Mouse (Mus musculus) erythroid progenitor cell, adult 5-6 weeks (primary cell): ENCODE results near the gene Snapc2. TPM values are rescaled to one million over a fixed set of nuclear protein-coding genes. Genes with fewer than 3 reads are reported as not detected.
"Not testable (repeated sequence)": the region's sequence is repeated elsewhere in the genome, so short reads cannot be mapped to it uniquely, and the experiment has no call there.

Source experiments
- ATAC-seq: replicated peaks from 2 replicates; pipeline ENCODE4 v1.8.0; 2016; ENCODE audit warnings: moderate number of reproducible peaks, mild to moderate bottlenecking, moderate TSS enrichment, inconsistent platforms; ENCODE audit not compliant: poor library complexity, low FRiP score, severe bottlenecking
- total RNA-seq, 2 experiments: library from RNA; stranded (forward) in 1 of 2; stranded (reverse) in 1 of 2; fragments of 150-400 nt in 1 of 2; fragments of 186-747, 209-891 nt in 1 of 2; gene quantifications; 2 replicates each; pipeline versions ENCODE4 v1.2.3 to v1.2.4; 2015 to 2017; ENCODE audit warnings: low replicate concordance in 2 of 2

Snapc2 gene
- total RNA-seq, 2 experiments from 2014 or later, result 3.2 to 4.2 TPM

GRCm38 (mm10) chr8:4230612-4231351, 22.1 kb upstream of the Snapc2 start:
- ATAC-seq, result no peak

GRCm38 (mm10) chr8:4237814-4238433, 15.0 kb upstream of the Snapc2 start:
- peak; percentile 2 for ATAC-seq

GRCm38 (mm10) chr8:4238434-4239192, 14.3 kb upstream of the Snapc2 start, which contains the start of the genes Map2k7 and Gm49320:
Map2k7 (plus strand) TSS chr8:4238740.
Gm49320 (plus strand) TSS chr8:4238865.
- peak; percentile 82 for ATAC-seq

GRCm38 (mm10) chr8:4239193-4239890, 13.5 kb upstream of the Snapc2 start:
- peak; percentile 7 for ATAC-seq

GRCm38 (mm10) chr8:4245061-4245460, 7.8 kb upstream of the Snapc2 start:
- no peak for ATAC-seq

GRCm38 (mm10) chr8:4245737-4246136, 7.1 kb upstream of the Snapc2 start:
- no peak for ATAC-seq

- no peak for ATAC-seq
Observed at GRCm38 (mm10) chr8:4247241-4247640, 5.6 kb upstream of the Snapc2 start.

GRCm38 (mm10) chr8:4247951-4248540, 4.8 kb upstream of the Snapc2 start, which contains the start of gene Tgfbr3l:
Tgfbr3l (plus strand) TSS chr8:4248214.
- ATAC-seq, result no peak

GRCm38 (mm10) chr8:4249213-4249612, 3.7 kb upstream of the Snapc2 start:
- ATAC-seq, result no peak

GRCm38 (mm10) chr8:4250306-4250970, 2.4 kb upstream of the Snapc2 start:
- ATAC-seq, result peak; percentile 52

GRCm38 (mm10) chr8:4252116-4252760, 642 bp upstream of the Snapc2 start:
- no peak for ATAC-seq

GRCm38 (mm10) chr8:4254001-4254400, 1.1 kb downstream of the Snapc2 start:
- no peak for ATAC-seq

GRCm38 (mm10) chr8:4255471-4255870, 2.6 kb downstream of the Snapc2 start:
- not testable (repeated sequence) for ATAC-seq

- no peak for ATAC-seq
Observed at GRCm38 (mm10) chr8:4256911-4257310, 4.0 kb downstream of the Snapc2 start.

- no peak for ATAC-seq
Observed at GRCm38 (mm10) chr8:4257350-4257749, 4.5 kb downstream of the Snapc2 start.

- peak; percentile 52 for ATAC-seq
Observed at GRCm38 (mm10) chr8:4258233-4258632, 5.4 kb downstream of the Snapc2 start.

- peak; percentile 47 for ATAC-seq
Observed at GRCm38 (mm10) chr8:4258678-4259077, 5.8 kb downstream of the Snapc2 start.

GRCm38 (mm10) chr8:4259125-4259804, 6.4 kb downstream of the Snapc2 start, which contains the start of gene Ctxn1:
Ctxn1 (minus strand) TSS chr8:4259274.
- peak; percentile 93 for ATAC-seq
